Mouse (Mus musculus): ENCODE measurements around the gene Mpdu1.

DNA sequence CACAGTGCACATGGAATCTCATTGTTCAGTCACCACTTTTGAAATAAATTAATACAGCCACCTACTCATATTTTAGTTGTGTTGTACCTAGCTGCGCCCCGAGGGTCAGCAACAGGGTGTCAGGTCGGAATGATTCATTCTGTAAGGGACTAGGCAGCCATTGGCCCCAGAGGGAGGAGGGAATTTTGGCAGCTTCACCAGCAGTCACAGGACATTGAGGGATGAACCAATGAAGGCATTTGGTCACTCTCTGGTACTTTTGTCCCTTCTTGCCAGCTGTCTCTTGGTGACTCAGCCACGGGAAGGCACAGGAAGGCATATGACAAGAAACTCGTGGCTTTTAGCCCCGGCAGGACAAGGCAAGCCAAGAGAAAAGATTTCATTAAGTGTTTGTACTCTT, 1.4 kb upstream of the Mpdu1 start:
- TF ChIP-seq CTCF (IDR thresholded peaks at IDR 0.05; ENCODE audit: extremely low read depth, insufficient read length, insufficient replicate concordance, low read depth, low read length) (no peak), POLR2A (IDR thresholded peaks at IDR 0.05; ENCODE audit: low read depth, low read length) (no peak)

Measured in small intestine, adult 2 months (tissue).